Comparison of ENCODE assay signal across 8 mouse cellular contexts in the genomic region with DNA sequence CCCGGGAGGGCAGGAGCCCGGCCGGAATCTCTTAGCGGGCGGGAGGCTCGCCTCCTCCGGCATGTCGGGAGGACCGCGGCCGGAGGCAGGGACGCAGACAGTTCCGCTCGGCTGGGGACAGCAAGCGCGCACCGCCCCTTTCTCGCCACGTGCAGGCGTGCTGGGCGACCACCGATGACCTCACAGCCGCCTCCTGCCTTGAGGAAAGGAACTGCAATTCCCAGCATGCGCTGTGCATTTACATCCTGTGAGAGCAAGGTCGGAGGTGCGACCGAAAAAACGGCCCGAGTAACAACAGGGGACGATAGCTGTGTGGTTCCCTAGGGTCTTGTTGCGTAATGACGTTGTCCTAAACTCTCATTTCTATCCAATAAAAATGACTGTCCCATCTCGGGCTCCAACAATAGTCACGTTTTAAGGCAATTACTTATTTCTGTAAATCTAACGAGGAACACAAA. TPM values are rescaled to one million over a fixed set of nuclear protein-coding genes. Genes with fewer than 3 reads are reported as not detected.
DNase-seq lines count a peak whose midpoint lies in the region; ATAC-seq and TF ChIP-seq lines count a peak whose summit lies in the region.

A gene (minus strand): TSS at position 122 of the 458 bp plus-strand sequence.

- H3K4me3 ChIP-seq in gastrocnemius, adult 2 months, result peak within 1 kb of the TSS; percentile 98
- H3K4me3 ChIP-seq in hindbrain, postnatal 0 days (ENCODE audit: low read length), result peak within 1 kb of the TSS; percentile 98
- H3K4me3 ChIP-seq in left cerebral cortex, adult 2 months, result peak within 1 kb of the TSS; percentile 82

- peaks cover 16% of the 10 kb centered on the region; the same call in 1 of the 2 replicates for H3K36me3 ChIP-seq in hindbrain, postnatal 0 days (ENCODE audit: insufficient read depth, low read length)

- ATAC-seq in common myeloid progenitor, adult 5-6 weeks (replicated peaks; ENCODE audit: low read depth, poor library complexity, severe bottlenecking), result peak; percentile 98
- ATAC-seq in hindbrain, postnatal 0 days, result peak; percentile 99
- ATAC-seq in megakaryocyte, adult 5-6 weeks (ENCODE audit: poor library complexity, severe bottlenecking), result peak; percentile 98

- no peaks in the 10 kb centered on the region for H3K9me3 ChIP-seq in hindbrain, postnatal 0 days (ENCODE audit: low read length)

- H3K27me3 ChIP-seq in hindbrain, postnatal 0 days (ENCODE audit: insufficient read depth, low read length), result no peaks in the 10 kb centered on the region

- H3K4me2 ChIP-seq in hindbrain, postnatal 0 days (ENCODE audit: low read depth, low read length), result peak within 1 kb of the TSS; percentile 95

- H3K9ac ChIP-seq in hindbrain, postnatal 0 days (replicated peaks; ENCODE audit: low read length), result peak within 1 kb of the TSS; percentile 76

- peak; percentile 99 for DNase-seq in ZHBTc4 (ENCODE audit: low read depth, low spot score)
- DNase-seq in gastrocnemius, adult 2 months, result peak; percentile 97
- peak; percentile 99 for DNase-seq in hindbrain, postnatal 0 days (ENCODE audit: low spot score)
- peak; percentile 96 to 97 for DNase-seq in left cerebral cortex, adult 2 months (ENCODE audit: extremely low spot score in 1 of 2, low spot score in 2 of 2)
- peak; percentile 98 for DNase-seq in right cerebral cortex, adult 2 months (ENCODE audit: low spot score in 2 of 2)
- DNase-seq in urinary bladder, postnatal 14 days (ENCODE audit: low spot score), result peak; percentile 96

- intact Hi-C loops in gastrocnemius, adult 2 months (cut with DNase I), result loop anchor here (1.0 kb wide), 1 partner anchor 21 kb away; a partner anchor contains a TSS
- intact Hi-C loops in left cerebral cortex, adult 2 months (cut with DNase I), result loop anchor here (1.0 to 5.0 kb wide), 3 partner anchors 15 to 48 kb away; a partner anchor contains a TSS

- H3K27ac ChIP-seq in gastrocnemius, adult 2 months, result peak within 1 kb of the TSS; percentile 91
- peak within 1 kb of the TSS; percentile 81 for H3K27ac ChIP-seq in hindbrain, postnatal 0 days
- H3K27ac ChIP-seq in left cerebral cortex, adult 2 months, result peak within 1 kb of the TSS; percentile 77

- peak; percentile 35 for TF ChIP-seq CTCF in gastrocnemius, adult 2 months (IDR thresholded peaks at IDR 0.05)
- TF ChIP-seq CTCF in hindbrain, postnatal 0 days (IDR thresholded peaks at IDR 0.05; ENCODE audit: low read depth), result peak; percentile 65
- TF ChIP-seq CTCF in left cerebral cortex, adult 2 months (IDR thresholded peaks at IDR 0.05), result peak; percentile 55

- under 1% methylated on average over 32 of the region's 35 CpGs for WGBS in hindbrain, postnatal 0 days

- no peaks in the 10 kb centered on the region for H3K4me1 ChIP-seq in hindbrain, postnatal 0 days (ENCODE audit: insufficient read depth, low read length)

RNA-seq across cellular contexts. Expression of the gene that starts here (rescaled TPM):
- total RNA-seq in common myeloid progenitor, adult 5-6 weeks (2017), result 49.7 and 49.9 TPM in 2 replicates
- total RNA-seq in gastrocnemius, adult 2 months (2021), result 10 to 100 TPM in 1 of 2 experiments, 1 to 10 TPM in 1; 8.4 to 10.3 TPM
- 22.9 and 24.3 TPM in 2 replicates for total RNA-seq in hindbrain, postnatal 0 days (2014; rRNA removed)
- 8.3 and 10.0 TPM in 2 replicates for polyA plus RNA-seq in hindbrain, postnatal 0 days (2015; fragmentation: Nextera tagmentation; extraction: Ambion mirVana)
- 10 to 100 TPM; 27.6 to 34.1 TPM for total RNA-seq in left cerebral cortex, adult 2 months (2021)
- total RNA-seq in megakaryocyte, adult 5-6 weeks (2015), result 5.1 and 8.4 TPM in 2 replicates
- 10.7 and 17.0 TPM in 2 replicates for total RNA-seq in megakaryocyte, adult 5-6 weeks (2017)

Comparison
In these comparisons a context has a peak if more than half of its experiments do, and no peak if none do; other contexts are left out.
1. Peak in every context shown above with its lines: DNase-seq, ATAC-seq, H3K4me3 ChIP-seq and H3K27ac ChIP-seq.